Mouse (Mus musculus): ENCODE measurements around the gene Slc45a1. TPM values are rescaled to one million over a fixed set of nuclear protein-coding genes. Genes with fewer than 3 reads are reported as not detected.
A peak's percentile ranks its signal among the peaks of the same experiment; 100 is the strongest.

Gene Slc45a1
- total RNA-seq (2021), result 10 to 100 TPM; 44.4 to 49.0 TPM
- long read RNA-seq, experiment 1, transcript Slc45a1-201 (9 exons, 3,387 nt), result major isoform, 50 of 80 reads
- long read RNA-seq, experiment 1, partial matches to known transcripts, result 15 of 80 reads
- long read RNA-seq, experiment 1, other reads (novel, unspliced or antisense), result 11 of 80 reads
- long read RNA-seq, experiment 2, transcript Slc45a1-201 (9 exons, 3,387 nt), result major isoform, 25 of 47 reads
- long read RNA-seq, experiment 2, partial matches to known transcripts, result 16 of 47 reads
- long read RNA-seq, experiment 2, other reads (novel, unspliced or antisense), result 6 of 47 reads

DNA sequence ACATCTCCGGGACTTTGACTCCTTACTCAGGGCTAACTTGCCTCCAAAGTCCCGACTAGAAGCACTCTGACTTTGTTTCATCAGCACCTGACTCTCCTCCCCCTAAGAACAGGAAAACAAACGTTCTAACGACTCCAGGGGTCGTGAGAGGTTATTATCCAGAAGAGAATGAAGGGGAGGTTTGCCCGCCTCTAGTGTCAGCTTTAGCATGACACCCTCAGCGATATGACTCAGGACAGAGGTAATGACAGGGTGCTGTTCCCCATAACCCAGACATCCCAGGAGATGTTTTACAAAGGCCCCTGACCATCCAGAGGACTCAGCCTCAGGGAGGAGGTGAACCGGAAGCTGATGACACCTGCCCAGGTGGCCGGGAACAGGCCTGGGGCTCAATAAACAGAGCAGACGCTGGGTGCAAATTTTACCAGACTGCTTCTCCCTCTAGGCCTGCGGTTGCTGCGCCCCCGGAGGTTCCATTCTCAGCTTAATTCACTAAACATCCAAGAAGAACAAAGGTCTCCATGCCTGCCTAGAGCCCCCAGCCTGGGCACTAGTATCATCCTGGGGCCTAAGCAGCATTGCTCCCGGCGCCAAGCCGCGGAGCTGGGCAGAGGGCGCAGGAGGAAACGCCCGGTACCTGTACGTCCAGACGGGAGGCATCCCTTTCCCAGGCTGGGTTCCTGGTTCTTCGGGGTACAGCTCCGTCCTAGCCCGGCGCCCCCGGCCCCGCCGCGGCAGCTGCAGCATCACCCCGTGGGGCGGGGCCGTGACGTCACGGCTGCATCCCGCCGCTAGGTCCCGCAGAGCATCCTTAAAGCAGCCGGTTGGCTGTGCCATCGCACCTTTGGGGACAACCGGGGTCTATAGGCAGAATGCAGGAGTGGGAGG lies at the start of gene Slc45a1:
Gene Slc45a1, minus strand, starts transcription at position 785 of the 888 bp plus-strand sequence.
- DNase-seq (ENCODE audit: extremely low spot score in 1 of 2, low spot score in 2 of 2), result peak; percentile 57 to 61
- intact Hi-C loops (cut with DNase I), result no loop called here
- no peak; the same call in none of the 2 replicates for TF ChIP-seq CTCF (IDR thresholded peaks at IDR 0.05)
- Histone ChIP-seq H3K4me3 (peak within 1 kb of the TSS; percentile 73), H3K27ac (peak within 1 kb of the TSS; percentile 91)

DNA sequence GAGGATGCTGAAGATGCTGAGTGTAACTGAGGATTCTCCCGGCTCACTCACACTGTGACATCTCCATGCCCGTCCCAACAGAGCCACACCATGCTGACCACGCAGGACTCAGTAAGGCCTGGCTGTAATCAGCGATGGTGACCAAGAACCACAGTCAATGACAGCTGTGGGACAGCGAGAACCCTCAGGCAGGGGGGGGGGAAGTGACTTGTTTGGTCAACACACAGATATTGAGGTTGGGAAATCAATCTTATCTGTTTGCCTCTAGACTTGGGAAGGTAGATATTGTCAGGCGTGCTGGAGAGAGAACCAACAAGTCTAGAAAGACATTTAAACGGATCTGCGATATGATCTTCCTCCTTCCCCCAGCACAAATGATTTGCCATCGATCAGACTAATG lies 48.9 kb upstream of the Slc45a1 start:
- Histone ChIP-seq H3K4me3 (no peak overlapping the region), H3K27ac (no peak overlapping the region)
- no peak for TF ChIP-seq CTCF (IDR thresholded peaks at IDR 0.05)
- no peak for DNase-seq (ENCODE audit: extremely low spot score in 1 of 2, low spot score in 2 of 2)
- intact Hi-C loops (cut with DNase I), result no loop called here

DNA sequence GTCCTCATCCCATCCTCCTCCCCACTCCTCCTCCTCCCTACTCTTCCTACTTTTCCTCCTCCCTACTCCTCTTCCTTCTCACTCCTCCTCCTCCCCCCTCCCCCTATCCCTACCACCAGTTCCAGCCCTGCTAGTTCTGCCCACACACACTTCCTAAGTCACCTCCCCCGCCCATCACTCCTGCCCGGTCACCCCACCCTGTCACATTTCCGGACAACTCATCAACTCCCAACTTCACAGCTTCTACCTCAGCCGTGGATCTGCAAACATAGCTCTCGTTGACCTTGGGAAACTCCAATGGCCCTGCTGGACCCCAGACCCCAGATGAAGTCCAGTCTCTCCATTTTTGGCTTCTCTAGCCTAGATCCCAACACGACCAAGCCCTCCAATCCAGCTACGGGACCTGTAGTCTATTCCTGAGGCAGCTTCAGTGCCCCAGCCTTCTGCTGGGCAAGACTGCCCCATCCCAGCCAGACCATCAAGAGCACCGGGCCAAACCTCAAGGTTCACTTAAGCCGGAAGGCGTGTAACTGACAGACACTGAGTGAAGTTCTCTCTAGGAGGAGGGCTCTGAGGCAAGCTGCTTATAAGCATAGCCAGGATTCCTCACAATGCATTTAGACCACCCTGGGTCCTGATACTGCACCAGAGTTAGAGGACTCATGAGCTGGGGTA lies 42.6 kb upstream of the Slc45a1 start:
- no peak for DNase-seq (ENCODE audit: extremely low spot score in 1 of 2, low spot score in 2 of 2)
- intact Hi-C loops (cut with DNase I), result no loop called here
- no peak overlapping the region for H3K27ac ChIP-seq
- no peak overlapping the region for H3K4me3 ChIP-seq
- TF ChIP-seq CTCF (IDR thresholded peaks at IDR 0.05), result no peak

DNA sequence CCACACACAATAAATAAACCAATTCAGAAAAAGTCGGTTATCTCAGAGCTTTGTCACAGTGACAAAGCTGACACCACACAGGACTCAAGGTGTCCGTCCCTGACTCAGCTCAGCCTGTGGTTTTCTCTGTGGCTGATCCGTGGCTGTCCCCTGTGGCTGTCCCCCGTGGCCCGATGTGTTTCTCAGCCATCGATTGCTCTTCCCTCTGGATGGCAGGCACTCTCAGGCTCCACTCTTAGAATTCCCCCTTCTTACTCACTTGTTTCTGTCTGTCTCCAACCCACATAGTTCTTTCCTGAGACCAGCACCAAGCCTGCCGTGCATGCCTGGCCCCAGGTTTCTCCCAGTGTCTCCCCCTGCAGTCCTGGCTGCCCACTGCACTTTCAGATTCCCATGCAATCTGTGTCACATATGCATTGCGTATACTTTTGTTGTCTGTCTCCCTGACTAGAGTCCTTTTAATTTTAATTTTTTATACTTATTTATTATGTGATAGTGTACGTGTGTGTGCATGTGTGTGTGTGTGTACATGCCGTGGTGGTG lies 41.0 kb upstream of the Slc45a1 start:
- intact Hi-C loops (cut with DNase I), result no loop called here
- peak; percentile 17 for TF ChIP-seq CTCF (IDR thresholded peaks at IDR 0.05)
- Histone ChIP-seq H3K27ac (no peak overlapping the region), H3K4me3 (no peak overlapping the region)
- DNase-seq (ENCODE audit: extremely low spot score in 1 of 2, low spot score in 2 of 2), result no peak

DNA sequence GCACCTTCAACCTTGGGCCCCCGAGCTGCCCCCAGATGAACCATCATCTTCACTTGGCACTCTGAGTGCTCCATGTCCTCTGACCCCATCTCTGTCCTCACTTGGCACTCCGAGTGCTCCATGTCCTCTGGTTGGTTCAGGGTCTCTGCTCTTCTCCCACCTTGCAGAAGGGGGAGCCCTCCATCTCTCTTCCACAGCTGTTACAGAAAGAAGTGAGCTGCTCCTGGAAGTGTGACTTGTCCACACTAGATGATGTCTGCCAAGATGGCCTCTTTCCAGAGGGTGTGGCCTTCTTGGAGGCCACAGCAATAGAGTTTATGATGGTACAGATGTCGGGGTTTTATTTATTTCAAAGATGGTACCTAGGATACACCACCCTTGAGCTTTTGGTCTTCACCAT lies 38.8 kb upstream of the Slc45a1 start:
- no peak for DNase-seq (ENCODE audit: extremely low spot score in 1 of 2, low spot score in 2 of 2)
- Histone ChIP-seq H3K27ac (no peak overlapping the region), H3K4me3 (no peak overlapping the region)
- TF ChIP-seq CTCF (IDR thresholded peaks at IDR 0.05), result peak; percentile 45
- intact Hi-C loops (cut with DNase I), result no loop called here

DNA sequence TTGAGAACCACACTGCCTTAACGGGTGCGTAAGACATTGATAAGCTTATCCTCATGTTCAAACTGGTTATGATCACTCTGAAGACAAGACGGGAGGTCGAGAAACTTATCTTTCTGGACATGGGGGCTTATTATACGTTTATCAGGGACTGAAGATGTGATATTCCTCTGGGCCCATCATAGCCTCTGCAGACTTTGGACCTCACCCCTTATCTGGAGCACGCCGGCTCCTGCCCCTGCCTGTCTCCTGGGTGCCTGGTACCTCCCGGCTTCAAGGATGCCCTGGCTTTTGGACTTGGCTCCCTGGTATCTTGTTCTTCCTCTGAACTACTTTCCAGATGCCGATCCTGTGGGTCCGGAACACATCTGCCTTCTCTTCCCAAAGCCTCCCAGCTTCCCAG lies 37.6 kb upstream of the Slc45a1 start:
- intact Hi-C loops (cut with DNase I), result no loop called here

DNA sequence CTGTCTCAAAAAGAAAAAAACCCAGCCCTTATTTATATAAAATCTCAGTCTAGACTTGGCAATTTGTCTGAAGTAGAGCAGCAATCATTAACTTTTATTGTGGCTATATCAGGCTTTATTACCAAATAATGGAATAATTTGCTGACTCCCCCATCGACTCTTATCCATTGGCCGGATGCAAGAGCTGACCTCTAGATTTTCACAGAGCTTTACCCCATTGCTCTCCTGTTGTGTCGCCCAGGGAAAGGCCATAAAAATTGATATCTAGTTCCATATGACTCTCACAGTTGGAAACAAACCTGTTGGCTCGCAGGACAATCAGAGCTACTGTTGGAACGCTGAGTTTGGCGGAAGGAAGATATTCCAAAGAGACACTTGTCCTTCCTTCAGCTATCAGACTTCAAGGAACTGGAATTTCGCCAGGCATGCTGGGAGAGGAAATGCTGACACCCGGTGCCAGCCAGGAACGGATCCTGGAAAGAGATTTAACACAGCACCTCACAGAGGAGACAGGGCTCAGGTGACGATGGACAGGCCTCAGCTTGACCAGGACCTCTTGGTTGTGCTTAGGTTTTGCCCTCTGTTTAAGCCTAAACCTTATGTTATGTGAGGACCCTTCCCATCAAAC lies 35.3 kb upstream of the Slc45a1 start:
- DNase-seq (ENCODE audit: extremely low spot score in 1 of 2, low spot score in 2 of 2), result no peak

More for the DNA sequence above, 37.6 kb upstream of the Slc45a1 start:
- Histone ChIP-seq H3K27ac (no peak overlapping the region), H3K4me3 (no peak overlapping the region)
- DNase-seq (ENCODE audit: extremely low spot score in 1 of 2, low spot score in 2 of 2), result no peak
- no peak for TF ChIP-seq CTCF (IDR thresholded peaks at IDR 0.05)

DNA sequence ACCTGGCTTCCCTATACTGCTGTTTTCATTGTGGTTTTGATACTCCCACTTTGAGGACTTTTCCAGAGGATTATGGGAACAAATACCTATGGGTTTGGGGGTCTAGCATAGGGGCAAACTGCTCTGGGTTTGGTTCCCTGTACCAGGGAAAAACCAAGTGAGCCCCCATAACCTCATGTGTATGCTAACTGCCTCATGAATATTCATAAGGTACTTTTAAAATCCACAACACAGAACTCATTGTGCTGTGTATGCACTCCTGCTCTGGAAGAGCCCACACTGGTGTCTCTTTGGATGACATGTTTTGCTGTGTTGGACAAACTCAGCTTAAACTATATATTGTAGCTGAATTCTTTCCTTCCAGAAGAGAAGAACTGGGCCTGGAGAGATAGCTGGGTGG lies 34.6 kb upstream of the Slc45a1 start:
- intact Hi-C loops (cut with DNase I), result no loop called here
- H3K27ac ChIP-seq, result no peak overlapping the region
- DNase-seq (ENCODE audit: extremely low spot score in 1 of 2, low spot score in 2 of 2), result no peak
- H3K4me3 ChIP-seq, result no peak overlapping the region
- no peak for TF ChIP-seq CTCF (IDR thresholded peaks at IDR 0.05)

More for the DNA sequence above, 35.3 kb upstream of the Slc45a1 start:
- no peak overlapping the region for H3K27ac ChIP-seq
- TF ChIP-seq CTCF (IDR thresholded peaks at IDR 0.05), result no peak
- no peak overlapping the region for H3K4me3 ChIP-seq
- intact Hi-C loops (cut with DNase I), result no loop called here

DNA sequence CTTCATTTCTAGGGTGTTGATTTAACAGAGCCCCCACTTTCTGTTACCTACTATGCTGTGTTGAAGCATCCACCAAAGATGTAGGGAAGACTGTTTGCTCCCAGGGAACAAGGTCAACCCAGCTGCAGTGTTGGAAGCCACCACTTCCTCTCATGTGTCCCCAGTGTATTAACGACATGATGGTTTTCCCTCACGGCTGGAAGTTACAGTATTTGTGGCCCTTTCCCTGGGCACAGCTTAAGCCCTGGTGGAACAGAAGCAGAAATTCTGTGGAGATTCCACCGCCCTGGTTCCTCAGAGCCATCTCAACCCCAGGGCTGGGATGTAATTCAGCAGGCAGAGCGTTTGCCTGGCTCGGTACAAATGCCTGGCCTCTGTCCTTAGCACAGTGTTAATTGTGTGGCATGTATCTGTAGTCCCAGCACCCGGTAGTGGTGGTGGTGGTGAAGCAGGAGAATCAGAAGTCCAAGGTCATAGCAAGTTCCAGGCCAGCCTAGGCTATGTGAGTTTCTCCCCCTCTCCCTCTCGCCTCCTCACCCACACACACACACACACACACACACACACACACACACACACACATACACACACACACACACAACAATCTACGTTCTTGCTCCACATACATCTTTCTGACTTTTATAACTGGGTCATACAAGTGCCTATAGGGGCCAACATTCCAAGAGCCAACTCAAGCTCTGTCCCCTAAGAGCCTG lies 34.0 kb upstream of the Slc45a1 start:
- no peak for TF ChIP-seq CTCF (IDR thresholded peaks at IDR 0.05)
- intact Hi-C loops (cut with DNase I), result no loop called here
- Histone ChIP-seq H3K4me3 (no peak overlapping the region), H3K27ac (no peak overlapping the region)
- no peak for DNase-seq (ENCODE audit: extremely low spot score in 1 of 2, low spot score in 2 of 2)

DNA sequence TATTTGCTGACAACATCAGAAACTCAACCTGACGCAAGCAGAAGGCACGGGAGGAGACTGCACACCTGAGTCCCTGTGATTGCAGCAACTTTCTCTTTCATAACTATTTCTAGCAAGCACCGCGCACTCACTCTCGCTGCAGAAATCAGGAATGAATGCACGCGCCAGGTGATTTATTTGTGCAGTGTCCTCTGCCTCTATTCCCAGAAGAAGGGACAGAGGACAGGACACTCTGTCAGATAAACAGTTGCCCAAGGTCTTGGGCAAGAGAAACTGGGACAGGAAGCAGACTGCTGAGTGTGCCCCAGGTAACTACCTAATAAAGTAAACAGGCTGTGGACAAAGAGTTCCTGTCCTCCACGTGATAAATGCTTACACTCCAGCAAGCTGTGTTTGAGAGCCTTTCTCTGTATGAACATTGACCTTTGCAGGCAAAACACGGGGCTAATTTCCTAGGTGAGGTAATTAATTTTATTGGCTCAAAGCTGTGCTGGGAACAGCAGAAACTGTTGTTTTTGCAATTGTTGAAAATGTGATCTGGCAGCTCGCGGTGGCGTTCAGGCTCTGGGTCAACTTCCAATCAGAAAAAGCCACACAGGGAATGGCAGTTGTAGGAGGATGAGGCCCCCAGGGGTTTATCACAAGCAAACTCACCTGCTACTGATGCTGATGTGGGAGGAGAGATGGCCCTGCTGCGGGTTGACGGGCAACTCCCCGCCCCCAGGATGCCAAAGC lies 33.2 kb upstream of the Slc45a1 start:
- intact Hi-C loops (cut with DNase I), result no loop called here
- H3K4me3 ChIP-seq, result no peak overlapping the region
- no peak overlapping the region for H3K27ac ChIP-seq
- TF ChIP-seq CTCF (IDR thresholded peaks at IDR 0.05), result no peak
- no peak for DNase-seq (ENCODE audit: extremely low spot score in 1 of 2, low spot score in 2 of 2)

All from left cerebral cortex, adult 2 months (tissue).